Mouse (Mus musculus): Measurements from ENCODE around the gene Gm13697.
"Not testable (repeated sequence)": the region's sequence is repeated elsewhere in the genome, so short reads cannot be mapped to it uniquely, and the experiment has no call there.

- not testable (repeated sequence) for TF ChIP-seq POLR2AphosphoS5 (IDR thresholded peaks at IDR 0.05; ENCODE audit: insufficient replicate concordance, low read depth, low read length); CTCF (IDR thresholded peaks at IDR 0.05; ENCODE audit: low read depth, low read length); GATA2 (IDR thresholded peaks at IDR 0.05; ENCODE audit: borderline replicate concordance, low read depth, low read length)
These were observed 11.7 kb upstream of the Gm13697 start, which contains the start of gene Gm13696 for GRCm38 (mm10) chr2:83972823-83973222.
